Mouse (Mus musculus): ENCODE measurements around the gene Tph1.
"Not testable (repeated sequence)": the region's sequence is repeated elsewhere in the genome, so short reads cannot be mapped to it uniquely, and the experiment has no call there.

Tph1 gene

GRCm38 (mm10) chr7:46672160-46672672 is at the start of gene Tph1:
TSS of gene Tph1 (minus strand) at chr7:46672537.
- DNase-seq (ENCODE audit: low spot score in 2 of 2) = no peak

GRCm38 (mm10) chr7:46720460-46720859 is 48.1 kb upstream of the Tph1 start:
- DNase-seq (ENCODE audit: low spot score in 2 of 2) = no peak

GRCm38 (mm10) chr7:46719526-46719925 is 47.2 kb upstream of the Tph1 start:
- no peak for DNase-seq (ENCODE audit: low spot score in 2 of 2)

GRCm38 (mm10) chr7:46718591-46719270 is 46.4 kb upstream of the Tph1 start:
- no peak for DNase-seq (ENCODE audit: low spot score in 2 of 2)

GRCm38 (mm10) chr7:46716897-46717296 is 44.6 kb upstream of the Tph1 start:
- no peak for DNase-seq (ENCODE audit: low spot score in 2 of 2)

- no peak for DNase-seq (ENCODE audit: low spot score in 2 of 2)
Measured at GRCm38 (mm10) chr7:46715600-46715999, 43.3 kb upstream of the Tph1 start, which contains the start of gene Saa3. TSS of gene Saa3 (minus strand) at chr7:46715700.

GRCm38 (mm10) chr7:46714518-46714917 is 42.2 kb upstream of the Tph1 start:
- DNase-seq (ENCODE audit: low spot score in 2 of 2) = no peak

- DNase-seq (ENCODE audit: low spot score in 2 of 2) = no peak
Measured at GRCm38 (mm10) chr7:46712250-46712649, 39.9 kb upstream of the Tph1 start.

- peak; percentile 78 to 88 for DNase-seq (ENCODE audit: low spot score in 2 of 2)
Measured at GRCm38 (mm10) chr7:46710390-46710844, 38.1 kb upstream of the Tph1 start, which contains the start of gene Saal1. TSS of gene Saal1 (minus strand) at chr7:46710680.

GRCm38 (mm10) chr7:46700521-46701025 is 28.2 kb upstream of the Tph1 start:
- no peak for DNase-seq (ENCODE audit: low spot score in 2 of 2)

GRCm38 (mm10) chr7:46696754-46697153 is 24.4 kb upstream of the Tph1 start:
- no peak for DNase-seq (ENCODE audit: low spot score in 2 of 2)

- no peak for DNase-seq (ENCODE audit: low spot score in 2 of 2)
Measured at GRCm38 (mm10) chr7:46686827-46687226, 14.5 kb upstream of the Tph1 start.

- DNase-seq (ENCODE audit: low spot score in 2 of 2) = no peak
Measured at GRCm38 (mm10) chr7:46680732-46681131, 8.4 kb upstream of the Tph1 start.

GRCm38 (mm10) chr7:46679044-46679443 is 6.7 kb upstream of the Tph1 start:
- not testable (repeated sequence) for DNase-seq (ENCODE audit: low spot score in 2 of 2)

GRCm38 (mm10) chr7:46678417-46678816 is 6.1 kb upstream of the Tph1 start:
- DNase-seq (ENCODE audit: low spot score in 2 of 2) = no peak

- no peak for DNase-seq (ENCODE audit: low spot score in 2 of 2)
Measured at GRCm38 (mm10) chr7:46676808-46677360, 4.5 kb upstream of the Tph1 start.

- DNase-seq (ENCODE audit: low spot score in 2 of 2) = no peak
Measured at GRCm38 (mm10) chr7:46675886-46676285, 3.5 kb upstream of the Tph1 start.

- DNase-seq (ENCODE audit: low spot score in 2 of 2) = no peak
Measured at GRCm38 (mm10) chr7:46675061-46675460, 2.7 kb upstream of the Tph1 start.

- DNase-seq (ENCODE audit: low spot score in 2 of 2) = no peak
Measured at GRCm38 (mm10) chr7:46667256-46667655, 5.1 kb downstream of the Tph1 start.

GRCm38 (mm10) chr7:46665236-46665635 is 7.1 kb downstream of the Tph1 start:
- DNase-seq (ENCODE audit: low spot score in 2 of 2) = no peak

GRCm38 (mm10) chr7:46661591-46662090 is 10.7 kb downstream of the Tph1 start:
- no peak for DNase-seq (ENCODE audit: low spot score in 2 of 2)

- DNase-seq (ENCODE audit: low spot score in 2 of 2) = no peak
Measured at GRCm38 (mm10) chr7:46652279-46652678, 20.1 kb downstream of the Tph1 start.

GRCm38 (mm10) chr7:46650231-46650630 is 22.1 kb downstream of the Tph1 start:
- DNase-seq (ENCODE audit: low spot score in 2 of 2) = not testable (repeated sequence)

Data from urinary bladder, postnatal 4 days (tissue).